Mouse (Mus musculus) liver, embryonic 16.5 days (tissue): ENCODE measurements around the gene Arl4a. TPM values are rescaled to one million over a fixed set of nuclear protein-coding genes. Genes with fewer than 3 reads are reported as not detected.

ENCODE experiments used
- ATAC-seq: fragments of 200-750 bp; cut with Nextera tagmentation; 2 replicates; pipeline ENCODE4 v1.8.0; 2017; ENCODE audit warnings: low read depth, mild to moderate bottlenecking, moderate number of reproducible peaks, moderate library complexity
- H3K27ac ChIP-seq: fragments of 300-500 bp; sonication (generic); 2 replicates; pipeline ENCODE4 v1.5.1; 2014; ENCODE audit warnings: mild to moderate bottlenecking, low read length
- H3K27me3 ChIP-seq: fragments of 300-500 bp; sonication (generic); 2 replicates; pipeline ENCODE4 v1.6.1; 2014; ENCODE audit warnings: low read depth, low read length, mixed read lengths; ENCODE audit not compliant: control insufficient read depth, insufficient read depth
- H3K36me3 ChIP-seq: fragments of 300-500 bp; sonication (generic); 2 replicates; pipeline ENCODE4 v1.6.1; 2014; ENCODE audit warnings: mild to moderate bottlenecking; ENCODE audit not compliant: control insufficient read depth, insufficient read depth
- H3K4me1 ChIP-seq: fragments of 300-500 bp; sonication (generic); 2 replicates; pipeline ENCODE4 v1.6.1; 2014; ENCODE audit warnings: low read depth, low read length, mixed read lengths; ENCODE audit not compliant: control insufficient read depth
- H3K4me2 ChIP-seq: fragments of 300-500 bp; sonication (generic); 2 replicates; pipeline ENCODE4 v1.6.1; 2014; ENCODE audit warnings: low read depth, low read length, mixed read lengths
- H3K4me3 ChIP-seq: fragments of 300-500 bp; sonication (generic); 2 replicates; pipeline ENCODE4 v1.5.1; 2014; ENCODE audit warnings: low read depth, mild to moderate bottlenecking, low read length
- H3K9ac ChIP-seq: fragments of 300-500 bp; sonication (generic); 2 replicates; pipeline ENCODE4 v1.6.1; 2014; ENCODE audit warnings: low read depth, low read length
- H3K9me3 ChIP-seq: fragments of 300-500 bp; sonication (generic); replicated peaks from 2 replicates; pipeline ENCODE4 v1.6.1; 2016; ENCODE audit warnings: low read length; ENCODE audit not compliant: control insufficient read depth
- WGBS: fragments of 180-500 bp; shearing (Covaris S2); extraction: QIAGEN DNeasy Blood & Tissue Kit; methylation state at CpG from one replicate; pipeline ENCODE4 v1.1.7; 2014; ENCODE audit not compliant: insufficient replicate concordance; 5-methylcytosine and 5-hydroxymethylcytosine counted together
- polyA plus RNA-seq: library from polyadenylated mRNA; unstranded; fragments of >200 nt; fragmentation: Nextera tagmentation; extraction: Ambion mirVana; gene quantifications from 2 replicates; pipeline ENCODE4 v1.2.1, GENCODE M21; 2015

The Arl4a gene
- polyA plus RNA-seq, result 92.3 and 93.3 TPM in 2 replicates

- peaks cover 3% of the 10 kb centered on the region; the same call in 1 of the 2 replicates for H3K4me1 ChIP-seq
- H3K4me3 ChIP-seq, result peak within 1 kb of the TSS; percentile 83
- peak within 1 kb of the TSS; percentile 96 for H3K9ac ChIP-seq
- no peaks in the 10 kb centered on the region for H3K9me3 ChIP-seq
- H3K4me2 ChIP-seq, result peak within 1 kb of the TSS; percentile 93
- ATAC-seq, result peak; percentile 79
- under 1% methylated on average over 67 of the region's 68 CpGs for WGBS
- no peaks in the 10 kb centered on the region for H3K27me3 ChIP-seq
- 0 out of 2 replicates have a peak, but pooled peaks cover 2% of the 10 kb centered on the region for H3K36me3 ChIP-seq
- peak within 1 kb of the TSS; percentile 99 for H3K27ac ChIP-seq
These were observed at the start of gene Arl4a for GRCm38 (mm10) chr12:40037876-40038463. Gene Arl4a (minus strand): TSS chr12:40038025.

DNA sequence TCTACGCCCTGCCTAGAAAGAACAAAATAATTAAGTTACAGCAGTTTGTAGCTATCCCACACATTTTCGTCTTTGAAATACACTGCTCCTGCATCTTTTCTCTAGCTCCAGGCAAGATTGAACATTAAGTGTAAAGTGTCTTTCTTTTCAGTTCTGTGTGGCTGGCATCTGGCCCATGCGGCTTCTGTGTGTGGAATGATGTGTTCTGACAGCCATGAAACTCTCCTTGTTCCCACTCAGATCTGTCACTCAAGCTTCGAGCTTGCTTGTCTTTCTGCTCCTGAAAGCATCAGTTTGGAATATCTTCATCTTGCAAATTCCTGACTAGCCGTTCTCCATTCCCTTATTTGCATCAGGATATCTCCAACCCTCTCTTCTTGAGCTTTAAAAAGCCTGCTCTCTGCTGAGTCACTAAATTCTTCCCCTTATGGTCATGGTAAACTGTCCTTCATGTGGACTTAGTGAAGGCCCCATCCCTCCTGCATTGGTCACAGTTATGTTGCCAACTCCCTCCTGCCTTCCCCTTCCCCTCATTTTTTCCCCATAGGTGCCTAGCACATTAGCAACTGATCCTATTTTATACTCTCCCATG, 48.0 kb upstream of the Arl4a start:
- Histone ChIP-seq H3K4me2 (no peak overlapping the region), H3K9me3 (no peaks in the 10 kb centered on the region), H3K4me1 (no peaks in the 10 kb centered on the region), H3K4me3 (no peak overlapping the region), H3K9ac (no peak overlapping the region), H3K36me3 (no peaks in the 10 kb centered on the region), H3K27ac (no peak overlapping the region), H3K27me3 (no peaks in the 10 kb centered on the region)
- WGBS, result 59% methylated on average over 5 of the region's 5 CpGs
- ATAC-seq, result no peak

DNA sequence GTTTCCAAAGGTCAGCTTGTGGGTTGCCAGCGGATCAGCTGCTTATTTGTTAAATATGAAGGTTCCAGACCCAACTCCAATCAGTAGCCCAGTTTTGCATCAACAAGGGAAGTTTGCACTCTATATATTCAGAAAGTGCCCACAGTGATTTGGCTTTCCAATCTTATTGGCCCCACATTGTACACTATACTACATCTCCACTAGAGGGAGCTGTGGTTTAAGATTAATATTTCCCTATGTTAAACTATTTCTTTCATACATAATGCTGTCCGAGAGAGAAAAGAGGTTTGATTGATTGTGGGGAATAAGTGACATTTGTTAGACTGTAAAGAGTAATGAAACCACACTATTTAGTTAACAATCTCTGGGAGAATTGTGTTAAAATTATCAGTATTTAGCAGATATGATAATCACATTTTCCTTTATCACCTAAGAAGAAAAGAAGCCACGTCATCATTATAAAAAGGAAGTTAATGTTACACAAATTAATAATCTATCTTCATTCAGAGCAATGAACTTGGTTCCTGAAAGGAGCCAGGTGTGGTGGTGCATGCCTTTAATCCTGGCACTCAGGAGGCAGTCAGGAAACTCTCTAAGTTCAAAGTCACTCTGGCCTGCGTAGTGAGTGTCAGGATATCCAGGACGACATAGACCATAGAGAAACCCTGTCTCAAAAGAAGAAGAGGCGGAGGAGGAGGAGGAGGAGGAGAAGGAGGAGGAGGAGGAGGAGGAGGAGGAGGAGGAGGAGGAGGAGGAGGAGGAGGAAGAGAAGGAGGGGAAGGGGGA, 44.8 kb upstream of the Arl4a start:
- 20% methylated on average over 5 of the region's 6 CpGs for WGBS

DNA sequence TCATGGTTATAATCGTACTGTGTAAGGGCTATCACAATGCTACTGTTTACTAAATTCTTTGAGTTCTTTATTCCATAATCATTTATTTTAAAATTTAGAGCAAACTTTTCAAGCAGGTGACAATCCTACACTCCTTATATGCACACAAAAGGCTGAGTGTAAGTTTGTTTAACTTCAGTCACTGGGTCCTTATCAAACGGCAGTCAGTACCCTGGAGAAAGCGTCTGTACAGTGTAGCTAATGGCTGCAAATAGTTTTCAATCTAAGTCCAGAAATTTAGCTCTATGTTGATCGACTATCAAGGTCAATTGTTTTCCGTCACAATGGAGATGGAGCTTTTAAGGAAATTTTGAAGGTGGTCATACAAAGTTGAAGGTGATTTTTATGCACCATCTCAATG, 44.2 kb upstream of the Arl4a start:
- Histone ChIP-seq H3K4me3 (no peak overlapping the region), H3K27ac (no peak overlapping the region), H3K9ac (no peak overlapping the region), H3K27me3 (no peaks in the 10 kb centered on the region), H3K9me3 (no peaks in the 10 kb centered on the region), H3K4me1 (no peaks in the 10 kb centered on the region), H3K36me3 (no peaks in the 10 kb centered on the region), H3K4me2 (no peak overlapping the region)
- no peak for ATAC-seq
- 54% methylated on average over 5 of the region's 5 CpGs for WGBS

More for the DNA sequence above, 44.8 kb upstream of the Arl4a start:
- H3K27ac ChIP-seq, result no peak overlapping the region
- no peak for ATAC-seq
- H3K4me2 ChIP-seq, result no peak overlapping the region
- H3K36me3 ChIP-seq, result no peaks in the 10 kb centered on the region
- no peaks in the 10 kb centered on the region for H3K27me3 ChIP-seq
- H3K4me3 ChIP-seq, result no peak overlapping the region
- no peaks in the 10 kb centered on the region for H3K4me1 ChIP-seq
- no peak overlapping the region for H3K9ac ChIP-seq
- no peaks in the 10 kb centered on the region for H3K9me3 ChIP-seq

DNA sequence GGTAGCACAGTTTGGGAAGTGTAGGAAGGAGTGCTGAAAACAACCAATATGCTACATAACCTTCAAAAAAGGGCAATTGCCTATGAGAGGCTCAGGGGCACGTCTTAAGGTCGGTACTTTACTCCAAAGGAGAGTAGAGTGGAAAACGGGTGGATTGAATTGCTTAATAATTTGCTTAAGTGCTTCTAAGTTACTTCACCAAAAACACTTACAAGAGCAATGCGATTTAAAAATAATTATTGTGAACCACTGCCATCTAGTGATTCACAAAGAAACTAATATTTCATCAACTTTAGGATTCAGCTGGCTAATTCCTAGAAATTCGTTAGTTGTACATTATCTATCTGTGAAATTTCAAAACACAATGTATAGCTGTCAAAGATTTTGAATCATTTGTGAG, 35.8 kb upstream of the Arl4a start:
- Histone ChIP-seq H3K36me3 (no peaks in the 10 kb centered on the region), H3K4me2 (no peak overlapping the region), H3K9ac (no peak overlapping the region), H3K27me3 (no peaks in the 10 kb centered on the region), H3K4me1 (no peaks in the 10 kb centered on the region), H3K27ac (no peak overlapping the region), H3K9me3 (no peaks in the 10 kb centered on the region), H3K4me3 (no peak overlapping the region)
- WGBS, result 44% methylated on average over 5 of the region's 5 CpGs
- ATAC-seq, result no peak

DNA sequence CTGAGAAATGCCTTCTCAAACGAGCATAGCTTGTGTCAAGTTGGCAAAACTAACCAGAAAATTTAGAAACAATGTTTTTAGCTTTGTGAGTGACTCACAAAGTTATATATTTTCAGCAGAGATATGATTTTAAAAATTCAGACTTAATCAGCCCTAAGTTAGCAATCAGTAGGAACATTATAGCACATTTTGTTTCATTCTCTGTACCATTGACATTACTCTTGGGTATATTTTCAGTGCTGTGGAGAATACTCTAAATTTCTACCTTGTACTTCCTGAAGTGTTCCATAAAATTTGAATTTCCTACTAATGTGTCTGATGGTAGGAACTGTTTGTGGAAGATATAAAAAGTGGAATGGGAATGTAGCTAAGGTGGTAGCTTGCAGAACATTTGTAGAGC, 9.2 kb upstream of the Arl4a start:
- ATAC-seq, result no peak
- no peaks in the 10 kb centered on the region for H3K9me3 ChIP-seq
- no peak overlapping the region for H3K9ac ChIP-seq
- H3K4me3 ChIP-seq, result no peak overlapping the region
- H3K36me3 ChIP-seq, result no peaks in the 10 kb centered on the region
- no peaks in the 10 kb centered on the region for H3K4me1 ChIP-seq
- WGBS, result 41% methylated on average over 1 of the region's 1 CpGs
- no peak overlapping the region for H3K4me2 ChIP-seq
- no peaks in the 10 kb centered on the region for H3K27me3 ChIP-seq
- no peak overlapping the region for H3K27ac ChIP-seq

- Histone ChIP-seq H3K27ac (no peak overlapping the region), H3K9ac (no peak overlapping the region)
- ATAC-seq, result no peak
These were observed 6.2 kb upstream of the Arl4a start for GRCm38 (mm10) chr12:40043816-40044585.

GRCm38 (mm10) chr12:40040067-40040466, 2.2 kb upstream of the Arl4a start:
- peaks cover 3% of the 10 kb centered on the region; the same call in 1 of the 2 replicates for H3K4me1 ChIP-seq
- H3K36me3 ChIP-seq, result no peaks in the 10 kb centered on the region
- H3K27ac ChIP-seq, result no peak overlapping the region
- H3K27me3 ChIP-seq, result no peaks in the 10 kb centered on the region
- H3K4me2 ChIP-seq, result no peak overlapping the region
- H3K9ac ChIP-seq, result no peak overlapping the region
- H3K4me3 ChIP-seq, result no peak overlapping the region
- no peaks in the 10 kb centered on the region for H3K9me3 ChIP-seq
- ATAC-seq, result no peak

More at GRCm38 (mm10) chr12:40043816-40044585, 6.2 kb upstream of the Arl4a start:
- 67% methylated on average over 8 of the region's 8 CpGs for WGBS
- Histone ChIP-seq H3K4me2 (no peak overlapping the region), H3K4me1 (no peaks in the 10 kb centered on the region; the same call in 1 of the 2 replicates), H3K36me3 (no peaks in the 10 kb centered on the region), H3K4me3 (no peak overlapping the region), H3K27me3 (no peaks in the 10 kb centered on the region), H3K9me3 (no peaks in the 10 kb centered on the region)
